ENCODE assay signal across 8 mouse cellular contexts in the genomic region with DNA sequence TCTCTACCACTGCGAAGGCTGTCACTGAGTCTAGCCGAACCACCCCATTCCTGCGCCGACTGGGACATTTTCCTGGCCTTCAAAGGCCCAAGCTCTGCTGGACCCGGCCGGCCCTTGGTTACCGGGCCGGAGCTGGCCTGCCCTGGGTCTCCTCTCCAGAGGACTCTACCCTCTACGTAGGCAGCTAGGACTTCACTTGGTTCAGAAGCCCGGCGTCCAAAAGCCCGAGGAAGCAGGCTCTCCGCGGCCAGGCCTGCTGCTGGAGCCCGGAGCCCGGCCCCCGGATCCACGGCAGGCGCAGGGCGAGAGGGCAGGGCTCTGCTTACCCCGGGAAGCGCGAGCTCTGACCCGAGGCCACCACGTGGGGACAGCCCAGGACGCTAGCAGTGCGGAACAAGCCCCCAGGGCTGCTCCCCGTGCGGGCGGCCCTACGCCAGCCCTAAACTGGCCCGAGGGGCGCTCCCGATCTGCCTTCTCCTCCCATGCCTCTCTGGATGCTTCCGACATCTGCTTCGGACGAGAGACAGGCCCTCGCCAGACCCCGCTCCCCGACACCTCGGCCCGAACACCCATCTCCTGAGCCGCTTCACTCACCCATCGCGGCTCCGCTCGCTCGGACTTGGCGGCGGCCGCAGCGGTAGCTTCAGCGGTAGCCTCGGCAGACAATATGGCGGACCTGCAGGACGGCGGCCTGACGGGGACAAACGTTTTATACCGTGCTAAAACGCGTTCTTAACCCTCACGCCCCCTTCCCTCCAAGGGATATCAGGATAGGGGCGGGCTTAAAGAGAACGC. TPM values are rescaled to one million over a fixed set of nuclear protein-coding genes. Genes with fewer than 3 reads are reported as not detected.
DNase-seq lines count a peak whose midpoint lies in the region; ATAC-seq and TF ChIP-seq lines count a peak whose summit lies in the region.

A gene (minus strand): TSS at position 685 of the 795 bp plus-strand sequence.

- H3K4me2 ChIP-seq in lung, embryonic 16.5 days (ENCODE audit: low read depth, low read length) = peak within 1 kb of the TSS; percentile 91

- H3K79me2 ChIP-seq in MEL (ENCODE audit: control insufficient read depth, insufficient read depth, low read length, poor library complexity) = peaks cover 22% of the 10 kb centered on the region

- TF ChIP-seq EP300 in MEL (IDR thresholded peaks at IDR 0.05; ENCODE audit: low read depth in 1 of 2, low read length in 2 of 2) = no peak

- peak within 1 kb of the TSS; percentile 67 for H3K27ac ChIP-seq in MEL (ENCODE audit: control insufficient read depth, low read depth, low read length)
- H3K27ac ChIP-seq in cerebellum, adult 2 months (ENCODE audit: insufficient read depth, low read length) = peak within 1 kb of the TSS; percentile 49
- H3K27ac ChIP-seq in lung, embryonic 16.5 days (ENCODE audit: low read length) = peak within 1 kb of the TSS; percentile 94

- no peak for TF ChIP-seq CTCF in MEL (IDR thresholded peaks at IDR 0.05 in 2 of 3, conservative IDR thresholded peaks at IDR 0.05 in 1 of 3; ENCODE audit: control insufficient read depth in 1 of 3, insufficient read depth in 1 of 3, low read depth in 2 of 3, low read length in 3 of 3, poor library complexity in 1 of 3, severe bottlenecking in 1 of 3)
- no peak for TF ChIP-seq CTCF in cerebellum, adult 2 months (IDR thresholded peaks at IDR 0.05; ENCODE audit: borderline replicate concordance, insufficient read depth, low read depth, low read length)

- H3K4me1 ChIP-seq in MEL (ENCODE audit: control insufficient read depth in 1 of 2, insufficient read depth in 2 of 2, low read length in 2 of 2) = peaks cover 8 to 11% of the 10 kb centered on the region in 2 experiments
- peaks cover 2% of the 10 kb centered on the region; the same call in 1 of the 2 replicates for H3K4me1 ChIP-seq in cerebellum, adult 2 months (ENCODE audit: control insufficient read depth, insufficient read depth, low read length)
- peaks cover 15% of the 10 kb centered on the region for H3K4me1 ChIP-seq in lung, embryonic 16.5 days (replicated peaks; ENCODE audit: control insufficient read depth, insufficient read depth, low read length)

- peak within 1 kb of the TSS; percentile 77 to 98 for H3K4me3 ChIP-seq in MEL (ENCODE audit: control insufficient read depth in 1 of 2, insufficient read depth in 1 of 2, low read depth in 2 of 2, low read length in 2 of 2)
- peak within 1 kb of the TSS; percentile 77 for H3K4me3 ChIP-seq in cerebellum, adult 2 months (replicated peaks; ENCODE audit: insufficient read depth, low read depth, low read length)
- peak within 1 kb of the TSS; percentile 100 for H3K4me3 ChIP-seq in lung, embryonic 16.5 days (ENCODE audit: low read length)

- peak; percentile 94 for DNase-seq in MEL (ENCODE audit: low read depth, low spot score)
- DNase-seq in cerebellum, adult 2 months = peak; percentile 92 to 96
- peak; percentile 88 for DNase-seq in forelimb bud, embryonic 11.5 days (ENCODE audit: low read depth, low spot score)
- peak; percentile 72 for DNase-seq in layer of hippocampus, adult 9-10 months (ENCODE audit: low spot score)
- peak; percentile 88 for DNase-seq in ovary, postnatal 10 days (ENCODE audit: low spot score)
- DNase-seq in thymus, postnatal 10 days (ENCODE audit: low spot score in 2 of 2) = peak; percentile 61 to 74

- peak; percentile 91 to 96 for ATAC-seq in hematopoietic stem cell, adult 5-6 weeks (replicated peaks in 1 of 2; ENCODE audit: insufficient read depth in 1 of 2, low FRiP score in 2 of 2, low TSS enrichment in 1 of 2, low read depth in 1 of 2, poor library complexity in 2 of 2, severe bottlenecking in 2 of 2)
- ATAC-seq in lung, embryonic 16.5 days (ENCODE audit: low read depth) = peak; percentile 94

- under 1% methylated on average over 65 of the region's 65 CpGs for WGBS in cerebellum, adult 2 months
- under 1% methylated on average over 65 of the region's 65 CpGs for WGBS in lung, embryonic 16.5 days

- no peak for TF ChIP-seq RAD21 in MEL (IDR thresholded peaks at IDR 0.05; ENCODE audit: low read depth, low read length)

- peaks cover 0 to 9% of the 10 kb centered on the region in 2 experiments; a peak in 2 of 4 replicates for H3K36me3 ChIP-seq in MEL (ENCODE audit: control insufficient read depth in 1 of 2, insufficient read depth in 2 of 2, low read length in 2 of 2)
- H3K36me3 ChIP-seq in lung, embryonic 16.5 days (ENCODE audit: control insufficient read depth, insufficient read depth, low read length) = peaks cover 11% of the 10 kb centered on the region

- H3K9ac ChIP-seq in MEL (ENCODE audit: control insufficient read depth, low read depth, low read length, poor library complexity, severe bottlenecking) = peak within 1 kb of the TSS; percentile 95
- H3K9ac ChIP-seq in lung, embryonic 16.5 days (ENCODE audit: low read length) = peak within 1 kb of the TSS; percentile 97

- no peaks in the 10 kb centered on the region for H3K9me3 ChIP-seq in MEL (replicated peaks; ENCODE audit: insufficient read depth, low read length)
- no peaks in the 10 kb centered on the region for H3K9me3 ChIP-seq in lung, embryonic 16.5 days (ENCODE audit: control insufficient read depth, low read length)

- peak; percentile 40 to 74; a peak in 2 of 4 replicates for TF ChIP-seq POLR2A in MEL (IDR thresholded peaks at IDR 0.05; ENCODE audit: control insufficient read depth in 1 of 2, insufficient read depth in 1 of 2, low read depth in 1 of 2, low read length in 2 of 2, poor library complexity in 1 of 2)
- TF ChIP-seq POLR2A in cerebellum, adult 2 months (IDR thresholded peaks at IDR 0.05; ENCODE audit: borderline replicate concordance, insufficient read depth, low read length) = peak; percentile 54; the same call in 1 of the 2 replicates

- H3K27me3 ChIP-seq in MEL (ENCODE audit: control insufficient read depth in 1 of 2, insufficient read depth in 2 of 2, low read length in 2 of 2) = no peaks in the 10 kb centered on the region
- no peaks in the 10 kb centered on the region for H3K27me3 ChIP-seq in cerebellum, adult 2 months (ENCODE audit: control insufficient read depth, insufficient read depth, low read length)
- H3K27me3 ChIP-seq in lung, embryonic 16.5 days (ENCODE audit: control insufficient read depth, insufficient read depth, low read depth, low read length) = no peaks in the 10 kb centered on the region

TF ChIP-seq in MEL, 35 proteins besides CTCF, POLR2A, EP300 and RAD21 (continues in another document):
- TF ChIP-seq USF2 (IDR thresholded peaks at IDR 0.05; ENCODE audit: borderline replicate concordance in 1 of 2, insufficient read depth in 1 of 2, low read depth in 1 of 2, low read length in 2 of 2) = no peak
- no peak for TF ChIP-seq USF1 (IDR thresholded peaks at IDR 0.05; ENCODE audit: low read depth, low read length)
- TF ChIP-seq SIN3A (IDR thresholded peaks at IDR 0.05; ENCODE audit: low read length) = peak; percentile 76
- peak; percentile 74 for TF ChIP-seq NELFE (IDR thresholded peaks at IDR 0.05; ENCODE audit: low read depth, low read length)
- no peak for TF ChIP-seq MYB (IDR thresholded peaks at IDR 0.05; ENCODE audit: low read depth, low read length)
- TF ChIP-seq GATA1 (IDR thresholded peaks at IDR 0.05; ENCODE audit: low read depth, low read length) = no peak
- TF ChIP-seq POLR2AphosphoS5 (IDR thresholded peaks at IDR 0.05; ENCODE audit: borderline replicate concordance, low read depth, low read length) = no peak
- peak; percentile 90 for TF ChIP-seq HCFC1 (IDR thresholded peaks at IDR 0.05; ENCODE audit: low read depth, low read length)
- TF ChIP-seq SMC3 (IDR thresholded peaks at IDR 0.05; ENCODE audit: low read depth, low read length) = no peak
- TF ChIP-seq UBTF (IDR thresholded peaks at IDR 0.05; ENCODE audit: borderline replicate concordance, insufficient read depth, low read depth, low read length) = peak; percentile 78; the same call in 1 of the 2 replicates
- TF ChIP-seq NRF1 (IDR thresholded peaks at IDR 0.05; ENCODE audit: insufficient read depth, low read depth, low read length, poor library complexity, severe bottlenecking) = peak; percentile 31; the same call in 1 of the 2 replicates
- TF ChIP-seq POLR2AphosphoS2 (IDR thresholded peaks at IDR 0.05; ENCODE audit: low read length) = peak; percentile 62; the same call in 1 of the 2 replicates
- no peak for TF ChIP-seq CHD2 (IDR thresholded peaks at IDR 0.05; ENCODE audit: low read length)
- no peak for TF ChIP-seq ZC3H11A (IDR thresholded peaks at IDR 0.05; ENCODE audit: low read depth, low read length)
- peak; percentile 59; the same call in 1 of the 2 replicates for TF ChIP-seq ZMIZ1 (IDR thresholded peaks at IDR 0.05; ENCODE audit: low read depth, low read length)
- TF ChIP-seq MAFK (IDR thresholded peaks at IDR 0.05; ENCODE audit: borderline replicate concordance, low read depth, low read length) = no peak
- no peak; the same call in 1 of the 2 replicates for TF ChIP-seq MXI1 (IDR thresholded peaks at IDR 0.05; ENCODE audit: low read depth, low read length)
- no peak for TF ChIP-seq ZKSCAN1 (IDR thresholded peaks at IDR 0.05; ENCODE audit: low read depth, low read length)
- no peak for TF ChIP-seq TAL1 (IDR thresholded peaks at IDR 0.05; ENCODE audit: low read length)
- peak; percentile 31; the same call in 1 of the 2 replicates for TF ChIP-seq TBP (IDR thresholded peaks at IDR 0.05; ENCODE audit: low read depth, low read length)
- no peak for TF ChIP-seq MYC (IDR thresholded peaks at IDR 0.05; ENCODE audit: low read depth, low read length)
- no peak for TF ChIP-seq GABPA (IDR thresholded peaks at IDR 0.05; ENCODE audit: low read depth, low read length)
- TF ChIP-seq ETS1 (IDR thresholded peaks at IDR 0.05; ENCODE audit: low read depth, low read length) = peak; percentile 31; the same call in 1 of the 2 replicates
- no peak for TF ChIP-seq JUND (IDR thresholded peaks at IDR 0.05; ENCODE audit: low read depth, low read length)
- no peak; the same call in 1 of the 2 replicates for TF ChIP-seq KAT2A (conservative IDR thresholded peaks at IDR 0.05; ENCODE audit: low read depth, low read length)
- no peak for TF ChIP-seq MEF2A (IDR thresholded peaks at IDR 0.05; ENCODE audit: extremely low read depth, insufficient replicate concordance, low read depth, low read length, poor library complexity, severe bottlenecking)
- TF ChIP-seq TCF12 (IDR thresholded peaks at IDR 0.05; ENCODE audit: low read depth, low read length) = no peak
- TF ChIP-seq RCOR1 (IDR thresholded peaks at IDR 0.05; ENCODE audit: low read depth, low read length) = peak; percentile 38; the same call in 1 of the 2 replicates

RNA-seq across cellular contexts. Expression of the gene that starts here (rescaled TPM):
- 15.9 and 18.0 TPM in 2 replicates for total RNA-seq in MEL (2012; rRNA removed)
- 10 to 100 TPM; 19.6 to 66.5 TPM for polyA plus RNA-seq in MEL (2012; ENCODE audit: insufficient read depth in 1 of 2, insufficient read length in 2 of 2, low read depth in 1 of 2, low replicate concordance in 2 of 2, missing spikeins in 1 of 2)
- 55.3 and 56.9 TPM in 2 replicates for polyA plus RNA-seq in cerebellum, adult 2 months (2012; rRNA removed)
- 16.0 and 22.8 TPM in 2 replicates for total RNA-seq in hematopoietic stem cell, adult 5-6 weeks (2017)
- polyA plus RNA-seq in lung, embryonic 16.5 days (2015; fragmentation: Nextera tagmentation; extraction: Ambion mirVana) = 15.8 and 18.2 TPM in 2 replicates

Comparison
In these comparisons a context has a peak if more than half of its experiments do, and no peak if none do; other contexts are left out.
1. Peak in every context shown above with its lines: DNase-seq, ATAC-seq, H3K4me3 ChIP-seq and H3K27ac ChIP-seq.